Mouse (Mus musculus) 3T3-L1 (cell line): Measurements from ENCODE around the gene Zfp185.
"Not testable (repeated sequence)": the region's sequence is repeated elsewhere in the genome, so short reads cannot be mapped to it uniquely, and the experiment has no call there.

Source experiments
- DNase-seq: peaks from one replicate; pipeline ENCODE4 v3.0.0-alpha.2; 2015; ENCODE audit warnings: low read depth, low spot score

Gene Zfp185

GRCm38 (mm10) chrX:73062323-73062722 lies 75.2 kb downstream of the Zfp185 start:
- DNase-seq, result no peak

GRCm38 (mm10) chrX:73063512-73064414 lies 76.6 kb downstream of the Zfp185 start:
- no peak for DNase-seq

GRCm38 (mm10) chrX:73064415-73064793 lies 77.3 kb downstream of the Zfp185 start, which contains the start of gene Pnma3:
Gene Pnma3 (plus strand): TSS chrX:73064787.
- no peak for DNase-seq

- DNase-seq, result not testable (repeated sequence)
Measured at GRCm38 (mm10) chrX:73066765-73067312, 79.7 kb downstream of the Zfp185 start.
